Mouse (Mus musculus) hindbrain, embryonic 11.5 days (tissue): Measurements from ENCODE around the gene Gm12166. TPM values are rescaled to one million over a fixed set of nuclear protein-coding genes. Genes with fewer than 3 reads are reported as not detected.

Source experiments
- ATAC-seq: fragments of 200-750 bp; cut with Nextera tagmentation; 2 replicates; pipeline ENCODE4 v1.8.0; 2017; ENCODE audit warnings: mild to moderate bottlenecking, moderate TSS enrichment, moderate library complexity; ENCODE audit not compliant: low FRiP score
- DNase-seq: peaks from one replicate; pipeline ENCODE4 v3.0.0-alpha.2; 2015; ENCODE audit warnings: low spot score
- H3K27ac ChIP-seq: fragments of 300-500 bp; sonication (generic); 2 replicates; pipeline ENCODE4 v1.5.1; 2014; ENCODE audit warnings: mild to moderate bottlenecking, low read depth, low read length
- H3K27me3 ChIP-seq: fragments of 300-500 bp; sonication (generic); 2 replicates; pipeline ENCODE4 v1.6.1; 2014; ENCODE audit warnings: mild to moderate bottlenecking, low read length, moderate library complexity, mixed read lengths; ENCODE audit not compliant: control insufficient read depth, insufficient read depth
- H3K36me3 ChIP-seq: fragments of 300-500 bp; sonication (generic); 2 replicates; pipeline ENCODE4 v1.6.1; 2014; ENCODE audit warnings: mild to moderate bottlenecking, low read length, moderate library complexity, mixed read lengths; ENCODE audit not compliant: control insufficient read depth, insufficient read depth
- H3K4me1 ChIP-seq: fragments of 300-500 bp; sonication (generic); replicated peaks from 2 replicates; pipeline ENCODE4 v1.6.1; 2014; ENCODE audit warnings: low read length, mixed read lengths; ENCODE audit not compliant: control insufficient read depth, insufficient read depth
- H3K4me2 ChIP-seq: fragments of 300-500 bp; sonication (generic); replicated peaks from 2 replicates; pipeline ENCODE4 v1.6.1; 2014; ENCODE audit warnings: mild to moderate bottlenecking, low read depth, low read length
- H3K4me3 ChIP-seq: fragments of 300-500 bp; sonication (generic); 2 replicates; pipeline ENCODE4 v1.5.1; 2014; ENCODE audit warnings: low read depth, low read length
- H3K9ac ChIP-seq: fragments of 300-500 bp; sonication (generic); 2 replicates; pipeline ENCODE4 v1.6.1; 2014; ENCODE audit warnings: low read depth, low read length
- H3K9me3 ChIP-seq: fragments of 300-500 bp; sonication (generic); 2 replicates; pipeline ENCODE4 v1.6.1; 2016; ENCODE audit warnings: low read length; ENCODE audit not compliant: control insufficient read depth
- WGBS: fragments of 180-500 bp; shearing (Covaris S2); extraction: QIAGEN DNeasy Blood & Tissue Kit; methylation state at CpG from one replicate; pipeline ENCODE4 v1.1.7; 2014; 5-methylcytosine and 5-hydroxymethylcytosine counted together
- polyA plus RNA-seq: library from polyadenylated mRNA; unstranded; fragments of >200 nt; fragmentation: Nextera tagmentation; extraction: Ambion mirVana; gene quantifications from 2 replicates; pipeline ENCODE4 v1.2.1, GENCODE M21; 2014

The Gm12166 gene
- polyA plus RNA-seq, 1 experiment from 2014 or later, result 4.1 TPM

- Histone ChIP-seq H3K27ac (no peak overlapping the region), H3K4me3 (no peak overlapping the region), H3K4me1 (no peaks in the 10 kb centered on the region), H3K9ac (no peak overlapping the region), H3K9me3 (0 out of 2 replicates have a peak, but pooled peaks cover 2% of the 10 kb centered on the region), H3K4me2 (no peak overlapping the region), H3K36me3 (no peaks in the 10 kb centered on the region), H3K27me3 (no peaks in the 10 kb centered on the region)
- WGBS, result 94% methylated on average over 11 of the region's 11 CpGs
- DNase-seq, result no peak
- no peak for ATAC-seq
These were observed 24.5 kb upstream of the Gm12166 start for GRCm38 (mm10) chr11:46076442-46077158.

DNA sequence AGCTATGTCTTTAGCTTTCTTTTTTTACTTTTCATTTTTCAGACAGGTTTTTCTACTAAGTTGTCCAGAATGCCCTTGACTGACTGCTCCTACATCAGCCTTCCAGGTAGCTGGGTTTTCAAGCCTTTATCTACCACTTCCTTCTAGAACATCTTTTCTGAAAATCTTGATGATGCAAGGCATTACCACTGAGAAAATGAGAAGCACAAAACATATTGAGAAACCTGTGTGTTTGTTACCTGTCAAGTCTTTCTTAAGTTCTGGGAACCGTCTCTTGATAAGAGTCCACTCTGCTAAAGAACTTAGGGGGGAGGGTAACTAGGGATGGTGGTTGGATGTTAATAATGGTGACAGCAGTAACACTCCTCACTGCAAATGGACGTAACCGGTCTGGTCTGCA lies 23.4 kb upstream of the Gm12166 start:
- 96% methylated on average over 3 of the region's 3 CpGs for WGBS
- Histone ChIP-seq H3K27ac (no peak overlapping the region), H3K9me3 (0 out of 2 replicates have a peak, but pooled peaks cover 2% of the 10 kb centered on the region), H3K27me3 (no peaks in the 10 kb centered on the region), H3K9ac (no peak overlapping the region), H3K4me2 (no peak overlapping the region), H3K4me3 (no peak overlapping the region), H3K4me1 (no peaks in the 10 kb centered on the region), H3K36me3 (no peaks in the 10 kb centered on the region)
- ATAC-seq (no peak), DNase-seq (no peak)

DNA sequence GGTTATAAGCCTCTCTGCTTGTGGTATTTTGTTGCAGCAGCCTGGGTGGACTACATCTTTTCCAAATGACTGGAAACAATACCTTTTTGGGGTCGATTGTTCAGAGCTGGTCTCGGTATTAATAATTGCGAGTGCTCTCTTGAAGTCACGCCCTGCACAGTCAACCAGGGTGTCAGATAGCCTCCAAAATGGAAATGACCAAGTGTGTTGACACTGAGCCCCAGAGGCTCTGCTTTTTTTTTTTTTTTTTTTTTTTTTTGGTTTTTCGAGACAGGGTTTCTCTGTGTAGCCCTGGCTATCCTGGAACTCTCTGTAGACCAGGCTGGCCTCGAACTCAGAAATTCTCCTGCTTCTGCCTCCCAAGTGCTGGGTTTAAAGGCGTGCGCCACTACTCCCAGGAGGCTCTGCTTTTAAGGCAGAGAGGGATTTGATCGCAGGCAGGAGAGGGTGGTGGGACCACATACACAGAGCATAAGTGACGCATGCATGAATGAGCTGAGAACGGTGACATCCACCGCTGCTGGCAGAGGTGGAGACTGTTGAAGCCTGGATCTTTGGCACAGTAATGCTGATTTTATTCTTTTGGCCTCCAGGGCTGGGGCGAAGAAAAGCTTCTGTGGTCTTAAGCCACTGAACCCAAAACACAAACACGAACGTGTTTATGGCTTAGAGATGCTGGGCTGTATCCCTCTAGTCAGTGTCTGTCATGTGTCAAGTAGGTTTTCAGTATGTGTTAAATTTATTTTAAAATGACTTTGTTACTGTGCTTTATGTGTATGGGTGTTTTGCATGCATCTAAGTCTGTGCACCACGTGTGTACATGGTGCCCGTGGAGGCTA lies 21.9 kb upstream of the Gm12166 start:
- Histone ChIP-seq H3K36me3 (no peaks in the 10 kb centered on the region), H3K4me1 (peaks cover 3% of the 10 kb centered on the region; the same call in 1 of the 2 replicates), H3K27ac (no peak overlapping the region), H3K27me3 (no peaks in the 10 kb centered on the region), H3K4me3 (no peak overlapping the region), H3K4me2 (no peak overlapping the region), H3K9me3 (0 out of 2 replicates have a peak, but pooled peaks cover 2% of the 10 kb centered on the region), H3K9ac (no peak overlapping the region)
- WGBS, result 92% methylated on average over 17 of the region's 17 CpGs
- no peak for ATAC-seq
- no peak for DNase-seq

- H3K9ac ChIP-seq, result no peak overlapping the region
These were observed 21.1 kb upstream of the Gm12166 start for GRCm38 (mm10) chr11:46073061-46073849.

GRCm38 (mm10) chr11:46072466-46073060 lies 20.4 kb upstream of the Gm12166 start:
- H3K27ac ChIP-seq, result no peak overlapping the region
- WGBS, result 73% methylated on average over 8 of the region's 8 CpGs
- H3K4me2 ChIP-seq, result no peak overlapping the region
- peaks cover 3% of the 10 kb centered on the region; the same call in 1 of the 2 replicates for H3K4me1 ChIP-seq
- H3K27me3 ChIP-seq, result no peaks in the 10 kb centered on the region
- no peak overlapping the region for H3K9ac ChIP-seq
- H3K36me3 ChIP-seq, result no peaks in the 10 kb centered on the region
- 0 out of 2 replicates have a peak, but pooled peaks cover 2% of the 10 kb centered on the region for H3K9me3 ChIP-seq
- H3K4me3 ChIP-seq, result no peak overlapping the region
- DNase-seq (no peak), ATAC-seq (no peak)

More at GRCm38 (mm10) chr11:46073061-46073849, 21.1 kb upstream of the Gm12166 start:
- Histone ChIP-seq H3K4me3 (no peak overlapping the region), H3K27ac (no peak overlapping the region), H3K27me3 (no peaks in the 10 kb centered on the region), H3K36me3 (no peaks in the 10 kb centered on the region), H3K4me1 (peaks cover 3% of the 10 kb centered on the region; the same call in 1 of the 2 replicates), H3K9me3 (0 out of 2 replicates have a peak, but pooled peaks cover 2% of the 10 kb centered on the region), H3K4me2 (no peak overlapping the region)
- no peak for DNase-seq
- 79% methylated on average over 15 of the region's 15 CpGs for WGBS
- ATAC-seq, result no peak

- whole genome bisulfite sequencing, result 82% methylated on average over 8 of the region's 8 CpGs
- ATAC-seq, result no peak
- no peak overlapping the region for H3K9ac ChIP-seq
- no peaks in the 10 kb centered on the region for H3K9me3 ChIP-seq
- no peak for DNase-seq
- no peaks in the 10 kb centered on the region for H3K36me3 ChIP-seq
- H3K27me3 ChIP-seq, result no peaks in the 10 kb centered on the region
- H3K27ac ChIP-seq, result no peak overlapping the region
- no peak overlapping the region for H3K4me3 ChIP-seq
- H3K4me2 ChIP-seq, result no peak overlapping the region
- peaks cover 3% of the 10 kb centered on the region; the same call in 1 of the 2 replicates for H3K4me1 ChIP-seq
These were observed 18.7 kb upstream of the Gm12166 start for GRCm38 (mm10) chr11:46070789-46071188.

- ATAC-seq (no peak; the same call in 1 of the 2 replicates), DNase-seq (no peak)
- no peak overlapping the region for H3K4me2 ChIP-seq
- no peaks in the 10 kb centered on the region for H3K36me3 ChIP-seq
- H3K4me1 ChIP-seq, result peaks cover 3% of the 10 kb centered on the region; the same call in 1 of the 2 replicates
- no peaks in the 10 kb centered on the region for H3K9me3 ChIP-seq
- H3K9ac ChIP-seq, result no peak overlapping the region
- peak overlapping the region; percentile 58; the same call in 1 of the 2 replicates for H3K27ac ChIP-seq
- no peaks in the 10 kb centered on the region for H3K27me3 ChIP-seq
- 86% methylated on average over 4 of the region's 4 CpGs for WGBS
- H3K4me3 ChIP-seq, result no peak overlapping the region
These were observed 18.0 kb upstream of the Gm12166 start for GRCm38 (mm10) chr11:46070161-46070560.
